Mouse (Mus musculus): Measurements from ENCODE around the gene Rrp36.

Gene Rrp36

DNA sequence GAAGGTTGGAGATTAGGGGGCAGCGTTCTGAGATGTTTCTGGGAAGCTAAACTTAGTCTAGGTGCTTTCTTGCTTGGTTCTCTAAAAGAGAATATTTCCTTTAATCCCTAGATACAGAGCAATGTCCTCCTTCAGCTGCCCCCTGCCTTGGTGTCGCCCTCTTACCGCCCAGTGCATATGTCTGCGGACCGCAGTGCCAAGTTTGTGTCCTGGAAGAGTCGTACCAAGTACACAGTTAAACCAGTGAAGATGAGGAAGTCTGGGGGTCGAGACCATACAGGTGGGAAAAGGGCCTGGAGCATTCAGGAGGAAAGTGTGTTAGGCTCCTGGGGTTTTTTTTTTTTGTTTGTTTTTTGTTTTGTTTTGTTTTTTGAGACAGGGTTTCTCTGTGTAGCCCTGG, 26.9 kb downstream of the Rrp36 start:
- in situ Hi-C loops (cut with MboI): no loop called here

DNA sequence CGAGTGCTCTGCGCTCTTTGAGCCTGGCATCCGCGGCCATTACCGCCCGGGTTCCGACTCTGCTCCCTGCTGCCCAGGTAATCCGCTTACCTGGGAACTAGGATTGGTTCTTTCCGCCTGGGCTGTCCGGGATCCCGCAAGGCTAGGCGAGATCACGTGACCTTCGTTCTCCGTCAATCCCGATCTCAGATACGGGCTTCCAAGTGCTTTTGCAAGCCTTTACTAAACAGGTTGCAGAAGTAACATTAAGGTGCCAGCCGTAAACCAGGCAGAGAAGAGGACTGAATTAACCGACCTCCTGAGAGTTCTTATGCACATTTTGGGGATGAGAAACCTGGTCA, 27.9 kb downstream of the Rrp36 start:
- in situ Hi-C loops (cut with MboI): no loop called here

DNA sequence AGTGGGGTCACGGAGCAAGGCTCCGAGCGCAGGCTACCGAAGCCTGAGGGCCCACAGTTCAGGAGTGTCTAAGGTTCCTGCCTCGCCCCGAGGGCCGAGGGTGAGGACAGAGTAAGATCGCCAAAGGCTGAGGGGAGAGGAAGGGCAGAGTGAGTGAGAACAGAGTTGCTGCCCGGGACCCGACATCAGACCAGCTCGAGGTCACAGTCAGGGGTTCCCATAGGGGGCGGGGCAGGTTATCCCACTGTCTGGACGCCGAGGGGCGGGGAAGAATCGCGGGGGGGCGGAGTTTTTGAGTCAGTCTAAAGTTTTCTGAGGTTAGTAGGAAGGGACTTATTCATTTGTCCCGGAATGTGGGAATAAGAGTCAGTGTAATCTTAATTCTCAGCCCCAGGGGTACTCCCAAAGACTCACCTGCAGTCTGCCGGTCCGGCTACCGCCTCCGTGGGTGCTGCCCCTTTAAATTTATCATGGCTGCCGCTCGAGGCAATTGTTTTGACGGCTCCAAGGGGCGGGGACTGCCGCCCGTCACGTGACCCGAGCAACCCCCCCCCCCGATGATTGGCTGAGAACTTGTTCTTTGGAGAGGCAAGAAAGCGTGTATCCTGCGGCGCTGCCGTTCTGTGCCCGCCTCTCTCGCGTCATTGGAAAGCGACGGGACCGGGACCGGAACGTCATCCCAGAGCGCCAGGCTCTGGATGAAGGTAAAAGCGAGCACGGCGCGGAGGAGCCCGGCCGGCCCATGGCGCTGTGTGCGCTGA, 28.4 kb downstream of the Rrp36 start, which contains the start of the genes Klc4 and Mrpl2:
Klc4 (minus strand) TSS at position 462 of the 761 bp plus-strand sequence.
Mrpl2 (plus strand) TSS at position 669 of the 761 bp plus-strand sequence.
- in situ Hi-C loops (cut with MboI): no loop called here

DNA sequence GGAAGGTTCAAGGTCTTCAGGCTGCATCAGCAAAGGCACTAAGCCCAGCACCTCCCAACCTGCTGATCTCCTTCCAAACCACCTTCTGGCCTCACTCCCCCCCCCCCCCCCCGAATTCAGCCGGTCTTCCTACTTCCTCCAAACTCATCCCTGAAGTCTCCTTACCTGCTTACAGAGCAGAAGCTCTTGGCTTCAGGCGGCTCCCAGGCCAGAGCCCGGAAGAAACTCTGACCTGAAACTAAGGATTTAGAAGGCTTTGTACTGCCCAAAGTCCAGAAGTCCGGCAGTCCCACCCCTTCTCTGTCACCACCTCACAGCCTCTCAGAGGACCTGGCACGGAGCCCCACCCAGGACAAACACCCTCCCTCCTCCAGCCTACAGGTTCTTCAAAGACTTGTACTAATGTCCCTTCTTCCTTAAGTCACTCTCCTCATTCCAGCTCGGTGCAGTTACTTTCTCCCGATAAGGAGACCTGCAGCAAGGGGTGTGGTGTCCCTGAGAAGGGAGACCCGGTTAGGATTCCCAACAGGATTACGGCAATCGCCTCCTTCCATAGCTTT, 29.2 kb downstream of the Rrp36 start:
- in situ Hi-C loops (cut with MboI): no loop called here

DNA sequence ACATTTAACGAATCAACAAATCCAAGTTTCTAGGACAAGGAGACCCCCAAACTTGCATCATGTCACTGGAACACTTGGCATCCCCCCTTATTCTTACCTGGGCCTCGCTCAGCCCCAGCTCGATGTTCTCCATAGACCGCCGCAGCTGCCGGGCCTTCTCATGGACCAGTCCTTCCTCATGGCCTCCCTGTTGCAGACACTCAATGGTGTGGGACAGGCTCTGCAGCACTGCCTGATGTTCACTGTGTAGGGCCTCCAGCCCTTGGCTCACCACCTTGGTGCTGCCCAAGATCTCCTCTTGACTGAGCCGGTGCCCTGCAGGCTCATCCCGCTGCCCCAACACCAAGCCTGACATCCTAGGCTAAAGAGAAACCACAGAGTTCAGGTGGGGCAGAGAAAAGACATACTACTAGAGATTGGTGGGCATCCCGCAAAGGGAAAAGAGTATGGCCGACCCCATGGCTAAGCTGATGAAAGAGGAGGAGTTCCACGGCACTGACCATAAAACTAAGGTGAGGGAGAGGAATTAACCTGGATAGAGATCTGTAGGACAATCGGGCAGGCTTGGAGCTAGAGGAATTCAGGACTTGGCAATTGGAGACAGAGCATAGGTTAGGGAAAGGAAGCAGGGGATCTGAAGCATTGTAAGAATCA, 29.9 kb downstream of the Rrp36 start:
- in situ Hi-C loops (cut with MboI): no loop called here

DNA sequence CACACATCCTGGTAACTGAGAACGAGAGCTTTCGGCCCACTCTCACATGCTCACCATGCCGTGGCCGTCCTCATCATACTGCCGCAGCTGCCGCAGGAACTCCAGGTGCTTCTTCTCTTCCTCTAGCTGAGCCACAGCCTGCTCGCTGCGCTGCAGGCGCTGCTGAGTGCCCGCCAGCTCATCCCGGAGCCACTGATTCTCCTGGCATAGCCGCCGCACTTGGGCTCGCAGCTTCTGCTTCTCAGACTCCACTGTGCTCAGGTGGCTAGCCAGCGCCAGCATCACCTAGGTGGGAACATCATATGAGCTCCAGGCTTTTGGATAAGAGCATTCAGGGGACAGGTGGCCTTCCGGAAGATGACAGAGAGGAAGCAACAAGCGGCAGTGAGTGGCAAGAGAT, 32.1 kb downstream of the Rrp36 start:
- in situ Hi-C loops (cut with MboI): no loop called here

DNA sequence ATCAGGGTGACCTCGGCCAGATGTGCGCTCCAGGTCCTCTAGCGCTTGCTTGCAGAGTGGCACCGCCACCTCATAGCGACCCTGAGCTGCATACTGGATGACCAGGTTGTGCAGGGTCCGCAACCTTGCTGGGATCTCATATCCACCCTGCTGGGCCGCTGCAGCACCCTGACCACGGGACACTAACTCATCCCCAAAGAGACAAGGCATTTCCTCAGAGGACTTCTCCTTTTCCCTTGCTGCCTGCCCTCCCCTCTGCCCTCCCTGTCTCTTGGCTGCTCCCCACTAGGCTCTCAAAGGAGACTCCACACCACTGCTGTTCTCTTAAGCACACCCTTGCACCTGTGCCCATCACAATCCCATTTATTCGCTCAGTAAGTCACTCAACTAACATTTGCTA, 34.2 kb downstream of the Rrp36 start:
- in situ Hi-C loops (cut with MboI): no loop called here

DNA sequence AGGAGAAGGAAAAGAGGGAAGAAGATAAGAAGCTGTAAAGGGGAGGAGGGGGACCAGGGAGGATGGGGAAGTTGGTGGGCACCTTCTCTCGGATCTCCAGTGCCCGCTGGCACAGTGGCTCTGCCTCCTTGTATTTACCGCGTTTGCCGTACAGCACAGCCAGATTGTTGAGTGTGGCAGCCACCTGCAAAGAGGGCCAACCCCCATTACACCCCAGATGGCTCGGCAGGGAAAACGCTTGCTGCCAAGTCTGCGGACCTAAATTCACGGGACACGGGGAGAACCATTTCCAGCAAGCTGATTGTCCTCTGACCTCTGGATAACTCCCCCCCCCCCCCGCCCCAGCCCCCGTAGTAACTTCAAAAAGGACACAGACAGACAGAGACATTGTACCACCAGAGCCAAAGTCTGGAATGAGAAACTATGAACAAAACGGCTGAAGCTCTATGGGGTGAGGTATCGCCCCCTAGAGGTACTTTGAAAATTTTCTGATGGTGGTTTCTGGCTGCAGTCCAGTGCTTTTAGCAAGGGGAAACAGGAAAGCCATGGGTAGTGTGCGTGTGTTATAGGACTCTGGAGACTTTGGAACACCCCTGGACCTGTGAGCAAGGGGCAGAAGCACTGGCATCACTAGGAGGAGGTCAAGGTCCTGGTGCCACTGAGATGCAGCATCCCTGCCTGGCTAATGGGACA, 37.2 kb downstream of the Rrp36 start:
- in situ Hi-C loops (cut with MboI): no loop called here

DNA sequence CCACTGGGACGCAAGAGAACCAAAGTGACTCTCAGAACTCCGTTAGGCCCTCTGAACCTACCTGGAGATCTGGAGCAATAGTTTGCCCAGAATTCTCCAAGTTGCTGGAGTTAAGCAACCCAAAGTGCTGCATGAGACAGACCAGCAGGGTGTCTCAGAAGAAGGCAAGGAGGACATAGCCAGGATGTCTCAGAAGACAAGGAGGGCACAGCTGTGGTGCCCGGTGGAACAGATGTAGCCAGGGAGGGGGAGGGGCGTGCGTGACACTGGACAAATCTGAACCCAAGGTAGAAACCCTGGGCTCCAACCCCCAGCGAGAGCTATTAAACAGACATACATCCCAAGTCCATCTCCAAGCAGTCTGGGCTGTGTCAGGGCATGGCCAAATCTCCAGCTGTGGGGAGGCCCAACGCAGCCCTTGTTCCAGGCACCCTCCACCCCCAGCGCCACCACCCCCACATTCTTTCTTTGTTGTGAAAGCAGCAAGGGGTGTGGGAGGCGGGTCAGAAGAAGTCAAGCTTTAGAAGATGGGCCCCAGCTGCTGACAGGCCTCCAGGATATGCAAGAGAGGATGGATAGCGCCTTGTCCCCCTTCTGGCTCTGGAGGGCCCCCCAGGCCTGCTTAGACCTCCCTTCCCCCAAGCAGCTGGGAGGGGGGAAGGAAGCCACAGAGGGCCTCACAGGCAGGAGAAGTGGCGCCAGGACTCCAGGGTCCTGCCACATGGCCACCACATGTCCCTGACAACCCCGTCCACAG, 44.3 kb downstream of the Rrp36 start:
- in situ Hi-C loops (cut with MboI): no loop called here

DNA sequence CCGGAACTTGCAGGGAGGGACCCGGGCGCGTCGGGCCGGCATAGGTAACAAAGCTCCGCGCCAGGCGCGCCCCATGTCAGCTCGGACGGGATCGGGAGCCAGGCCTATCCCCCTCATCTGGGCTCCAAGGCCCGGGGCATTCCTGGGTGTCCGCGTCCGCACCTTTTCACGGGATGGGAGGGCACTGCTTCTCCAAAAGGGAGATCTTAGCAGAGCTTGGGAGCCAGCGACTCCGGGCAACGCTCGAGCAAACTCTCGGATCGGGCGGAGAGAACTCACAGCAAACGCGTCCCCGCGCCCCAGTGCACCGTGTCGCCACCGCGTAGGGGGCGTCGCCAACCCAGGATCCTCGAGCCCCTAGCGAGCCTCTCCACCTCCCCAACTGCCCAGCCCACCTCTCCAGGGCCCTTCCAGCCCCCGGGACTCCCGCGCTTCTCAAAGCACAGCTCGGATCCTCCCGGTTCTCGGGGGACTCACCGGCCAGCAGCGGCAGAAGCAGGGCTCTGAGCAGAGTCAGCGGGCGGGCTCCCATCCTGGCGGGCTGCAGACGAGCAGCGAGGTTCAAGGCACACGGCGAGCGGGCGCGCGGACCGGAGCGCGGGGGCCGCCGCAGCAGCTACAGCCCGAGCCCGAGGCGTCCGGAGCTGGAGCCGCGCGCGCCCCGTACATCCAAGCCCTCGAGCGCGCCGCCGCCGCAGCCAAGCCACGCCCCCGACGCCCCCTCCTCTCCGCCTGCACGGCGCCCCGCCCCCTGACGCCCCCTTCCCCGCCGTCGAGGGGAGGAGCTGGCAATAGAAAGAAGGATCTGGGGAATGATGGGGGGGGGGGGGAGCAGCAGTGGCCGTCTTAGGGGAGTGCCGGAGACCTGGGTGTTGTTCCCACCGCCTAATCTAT, 45.1 kb downstream of the Rrp36 start, which contains the start of gene Ptk7:
Ptk7 (minus strand) TSS at position 714 of the 894 bp plus-strand sequence.
- in situ Hi-C loops (cut with MboI): no loop called here

DNA sequence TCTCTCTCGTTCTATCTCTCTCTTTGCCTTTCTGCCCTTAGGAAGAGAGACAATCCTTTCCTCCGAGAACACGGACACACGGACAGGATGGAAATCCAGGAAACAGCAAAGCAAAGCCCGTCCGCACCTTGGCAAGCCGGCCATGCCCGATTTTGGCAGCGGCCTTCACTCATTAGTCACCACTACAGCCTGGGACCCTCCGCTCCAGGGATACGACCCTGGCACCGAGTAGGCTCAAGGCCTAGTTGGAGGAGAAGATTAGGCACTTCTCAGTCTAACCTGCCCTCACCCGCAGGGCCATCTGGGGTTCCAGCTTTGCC, 45.7 kb downstream of the Rrp36 start:
- in situ Hi-C loops (cut with MboI): no loop called here

DNA sequence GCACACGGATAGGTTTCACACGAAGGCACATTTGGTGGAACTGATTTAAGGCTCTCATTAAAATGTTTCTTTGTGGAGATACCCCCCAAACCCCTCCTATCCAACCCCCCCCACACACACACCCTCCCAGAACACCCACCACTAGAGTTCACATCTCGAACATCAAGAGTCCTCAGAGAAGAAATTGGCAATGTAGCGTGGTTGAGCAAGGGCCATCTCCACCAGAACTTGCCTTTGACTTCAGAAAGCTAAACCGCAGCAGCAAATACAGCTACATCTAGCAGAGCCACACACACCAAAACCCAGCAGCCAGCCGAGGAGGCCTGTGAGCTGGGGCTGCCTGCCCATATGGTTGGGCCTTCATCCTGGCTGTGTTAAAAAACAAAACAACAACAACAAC, 46.7 kb downstream of the Rrp36 start:
- in situ Hi-C loops (cut with MboI): no loop called here

DNA sequence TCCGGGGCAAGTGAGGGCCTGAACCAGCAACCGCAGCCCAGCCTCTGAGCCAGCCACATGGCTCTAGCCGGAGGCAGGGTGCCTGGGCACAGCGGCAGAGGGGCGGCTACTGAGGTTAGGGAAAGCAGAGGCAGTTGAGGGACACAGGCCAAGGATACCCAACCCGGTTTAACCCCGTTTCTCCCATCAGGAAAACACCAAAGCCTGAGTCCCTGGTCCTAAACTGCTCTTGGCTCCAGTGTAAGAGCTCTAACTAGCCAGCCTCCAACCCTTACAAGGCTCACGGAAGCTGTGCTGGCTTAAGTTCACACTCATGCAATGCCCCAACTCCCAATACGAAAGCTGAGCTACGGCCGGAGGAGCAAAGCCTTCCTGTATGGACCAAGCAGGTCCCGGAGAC, 49.6 kb downstream of the Rrp36 start:
- in situ Hi-C loops (cut with MboI): no loop called here

DNA sequence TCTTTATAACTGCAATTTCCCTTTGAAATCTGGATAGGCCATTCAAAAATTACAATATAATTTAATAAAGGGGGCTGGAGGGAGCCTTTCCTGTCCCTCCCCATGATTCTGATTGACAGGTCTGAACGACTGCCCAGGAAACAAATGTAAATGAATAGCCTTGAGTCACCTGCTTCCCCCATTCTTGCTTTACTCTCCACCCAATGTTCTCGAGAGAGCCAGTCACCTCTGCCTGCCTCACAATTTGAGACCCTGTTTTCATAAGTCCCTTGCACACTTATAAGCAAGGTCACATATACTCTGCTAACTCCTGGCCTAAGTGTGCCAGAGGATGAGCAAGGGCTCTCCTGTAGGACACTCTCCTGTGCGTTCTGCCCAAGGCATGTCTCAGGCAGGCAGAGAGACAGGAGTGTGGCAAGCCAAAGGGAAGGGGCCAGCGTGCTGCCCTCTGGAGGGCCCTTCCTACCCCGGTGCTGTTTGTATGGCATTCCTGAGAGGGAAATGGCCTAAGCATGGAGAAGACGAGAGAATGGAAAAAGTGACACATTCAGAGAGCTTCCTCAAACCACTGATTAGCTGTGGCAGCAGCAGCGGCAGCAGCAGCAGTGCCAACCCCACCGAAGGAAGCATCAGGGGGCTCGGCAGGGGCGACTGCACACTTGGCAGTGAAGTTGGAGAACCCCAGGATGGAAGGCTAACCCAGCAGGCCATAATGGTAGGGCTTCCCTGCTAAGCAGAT, 50.2 kb downstream of the Rrp36 start:
- in situ Hi-C loops (cut with MboI): no loop called here

DNA sequence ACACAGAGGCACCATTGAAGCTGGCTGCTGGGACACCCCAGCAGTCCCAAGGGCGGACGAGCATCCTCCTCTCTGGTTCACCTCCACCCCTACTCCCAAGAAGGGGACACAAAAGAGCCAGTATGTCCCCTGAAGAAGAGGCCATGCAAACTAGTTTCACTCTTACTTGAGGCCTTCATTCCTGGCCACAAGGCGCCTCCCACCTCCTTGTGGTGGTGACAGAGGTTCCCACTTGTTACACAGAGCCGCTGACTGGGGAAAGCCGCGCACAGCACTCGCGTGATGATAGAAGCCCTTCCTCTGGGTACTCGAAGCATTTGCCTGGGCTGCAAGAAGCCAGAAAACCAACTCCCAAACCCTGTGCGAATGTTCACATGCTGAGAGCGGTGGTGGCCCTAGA, 51.9 kb downstream of the Rrp36 start:
- in situ Hi-C loops (cut with MboI): no loop called here

DNA sequence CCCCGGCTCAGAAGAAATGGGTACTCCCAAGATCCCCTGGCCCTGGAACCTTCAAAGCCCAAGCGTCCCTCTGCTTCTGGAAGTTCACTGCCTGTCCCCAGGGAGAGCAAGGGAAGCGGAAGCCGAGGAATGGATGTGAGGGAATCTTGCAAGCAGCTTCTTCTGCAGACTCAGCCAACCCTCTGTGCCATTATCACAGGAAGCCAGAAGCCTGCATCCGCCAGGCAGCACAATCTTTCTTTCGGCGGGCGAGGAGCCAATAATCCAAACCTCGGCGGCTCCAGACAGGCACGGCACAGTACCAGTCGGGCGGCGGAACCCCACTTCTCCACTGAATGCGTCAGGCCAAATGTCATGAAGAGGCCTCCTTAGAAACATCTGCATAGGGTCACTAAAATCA, 52.8 kb downstream of the Rrp36 start:
- in situ Hi-C loops (cut with MboI): no loop called here

DNA sequence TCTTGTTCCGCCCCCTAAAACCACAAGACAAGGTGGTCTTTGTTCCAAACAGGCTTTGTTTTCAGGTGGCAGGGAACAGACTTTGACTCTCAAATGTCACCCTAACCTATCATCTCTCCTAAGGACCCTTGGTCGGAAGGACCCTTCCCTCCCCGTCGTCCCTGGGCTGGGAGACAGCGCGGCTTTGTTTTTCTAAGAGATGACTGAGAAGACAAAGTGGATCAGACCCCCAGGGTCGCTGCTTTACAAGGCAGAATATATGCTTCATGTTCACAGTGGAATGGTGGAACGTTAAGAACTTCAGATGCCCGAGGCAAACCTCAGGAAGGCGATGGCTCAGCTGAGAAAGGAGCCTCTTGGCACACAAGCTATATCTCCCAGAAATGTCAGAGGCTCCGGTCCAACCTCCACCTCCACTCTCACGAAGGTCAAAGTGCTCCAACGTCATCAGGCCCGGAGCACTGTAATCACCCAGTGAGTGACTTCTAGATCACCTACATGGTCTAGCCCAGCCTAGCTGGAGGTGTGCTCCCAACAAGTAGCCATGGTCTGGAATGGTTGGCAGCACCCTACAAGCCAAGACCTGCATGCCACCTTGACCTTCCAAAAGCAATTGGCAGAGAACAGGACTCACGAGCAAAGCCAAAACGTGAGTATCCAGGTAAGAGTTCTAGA, 54.3 kb downstream of the Rrp36 start:
- in situ Hi-C loops (cut with MboI): no loop called here

DNA sequence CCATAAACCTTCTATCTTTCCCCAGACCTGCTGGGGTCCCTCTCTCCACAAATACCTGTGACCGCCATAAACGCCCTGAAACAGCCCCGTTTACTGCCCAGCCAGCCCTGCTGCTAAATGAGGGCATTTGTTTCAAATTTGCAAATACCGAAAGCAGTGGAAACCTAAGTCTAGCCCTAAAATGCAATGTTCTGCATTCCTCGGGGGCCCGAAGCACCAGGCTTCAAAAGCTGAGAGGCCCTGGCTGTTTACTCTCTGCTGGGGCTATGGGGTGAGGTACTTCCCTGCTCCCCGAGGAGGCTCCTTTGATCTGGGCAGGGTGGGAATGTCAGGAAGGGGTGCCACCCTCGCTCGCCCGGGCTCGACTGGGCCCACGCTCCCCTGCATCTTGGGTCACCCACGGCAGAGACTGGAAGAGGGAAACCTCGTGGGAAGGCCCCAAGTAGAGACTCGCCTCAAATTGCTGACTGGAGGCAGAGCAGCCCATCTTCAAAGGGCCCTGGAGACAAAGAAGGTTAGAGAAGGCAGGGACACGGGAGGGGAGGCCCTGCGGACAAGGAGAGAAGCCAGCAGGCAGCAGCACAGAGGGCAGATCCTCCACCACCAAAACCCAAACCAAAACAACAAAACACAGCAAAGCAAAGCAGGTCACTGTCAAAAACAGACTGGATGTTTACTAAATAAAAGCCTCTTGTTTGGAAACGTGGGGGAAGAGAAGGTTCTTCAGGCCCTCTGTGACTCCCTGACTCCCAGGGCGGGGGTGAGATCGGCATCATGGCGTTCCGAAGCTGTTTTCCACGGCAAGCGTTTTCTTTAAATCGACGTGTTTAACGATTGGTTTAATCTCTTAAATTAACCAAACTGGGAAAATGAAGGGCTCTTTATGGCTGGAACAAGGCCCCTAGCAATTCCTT, 55.1 kb downstream of the Rrp36 start:
- in situ Hi-C loops (cut with MboI): no loop called here

DNA sequence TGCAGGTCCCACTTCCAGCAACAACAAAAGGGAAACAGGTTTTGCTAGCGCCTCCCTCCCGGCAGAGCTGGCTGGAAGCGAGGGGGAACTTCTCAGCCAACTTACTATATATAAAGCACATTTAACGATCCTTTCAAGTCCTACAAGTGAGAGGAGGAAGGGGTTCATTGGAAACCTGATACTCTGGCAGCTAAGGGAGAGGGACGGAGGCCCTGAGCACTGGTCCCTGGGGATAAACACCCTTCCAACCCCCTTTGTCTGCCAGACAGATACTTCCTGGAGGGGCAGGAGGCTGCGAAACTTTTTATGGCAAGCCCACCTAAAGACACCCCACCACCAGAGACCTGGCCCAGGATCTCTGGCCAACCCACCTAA, 55.8 kb downstream of the Rrp36 start:
- in situ Hi-C loops (cut with MboI): no loop called here

Measured in mature B cell (primary cell).